Mouse (Mus musculus) leukemia stem cell, adult 10-12 weeks (primary cell): ENCODE results near the gene Olfr1193. TPM values are rescaled to one million over a fixed set of nuclear protein-coding genes. Genes with fewer than 3 reads are reported as not detected.

Source experiments
- polyA plus RNA-seq: library from polyadenylated mRNA; stranded (reverse); fragments of >175 nt; gene quantifications from 2 replicates; pipeline ENCODE4 v1.2.3, GENCODE M21; 2012; ENCODE audit warnings: low replicate concordance

The Olfr1193 gene
- polyA plus RNA-seq = not detected in 2 replicates

DNA sequence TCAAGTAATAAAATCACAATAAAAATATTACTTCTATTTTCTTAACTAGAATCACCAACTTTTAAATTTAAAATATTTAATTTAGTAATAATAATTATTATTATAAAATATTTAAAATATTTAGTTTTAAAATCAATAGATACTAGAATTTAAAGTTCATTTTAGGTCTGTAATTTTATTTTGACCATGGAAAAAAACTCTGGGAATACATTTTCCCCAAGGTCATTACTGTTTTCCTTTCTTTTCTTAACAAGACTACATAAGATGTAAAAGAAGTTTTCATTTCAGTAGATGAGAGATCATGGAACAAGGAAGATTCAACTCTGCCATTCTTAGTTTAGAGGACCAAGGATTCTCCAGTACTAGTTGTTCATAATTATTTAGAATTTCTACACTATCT is at the start of gene Olfr1193:
Gene Olfr1193, plus strand, starts transcription at position 301 of the 400 bp plus-strand sequence.

DNA sequence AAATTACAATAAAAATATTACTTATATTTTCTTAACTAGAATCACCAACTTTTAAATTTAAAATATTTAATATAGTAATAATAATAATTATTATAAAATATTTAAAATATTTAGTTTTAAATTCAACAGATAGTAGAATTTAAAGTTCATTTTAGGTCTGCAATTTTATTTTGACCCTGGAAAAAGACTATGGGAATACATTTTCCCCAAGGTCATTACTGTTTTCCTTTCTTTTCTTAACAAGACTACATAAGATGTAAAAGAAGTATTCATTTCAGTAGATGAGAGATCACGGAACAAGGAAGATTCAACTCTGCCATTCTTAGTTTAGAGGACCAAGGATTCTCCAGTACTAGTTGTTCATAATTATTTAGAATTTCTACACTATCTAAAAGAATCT is 35.2 kb upstream of the Olfr1193 start, which contains the start of gene Olfr1191-ps1:
Gene Olfr1191-ps1, plus strand, starts transcription at position 301 of the 400 bp plus-strand sequence.

DNA sequence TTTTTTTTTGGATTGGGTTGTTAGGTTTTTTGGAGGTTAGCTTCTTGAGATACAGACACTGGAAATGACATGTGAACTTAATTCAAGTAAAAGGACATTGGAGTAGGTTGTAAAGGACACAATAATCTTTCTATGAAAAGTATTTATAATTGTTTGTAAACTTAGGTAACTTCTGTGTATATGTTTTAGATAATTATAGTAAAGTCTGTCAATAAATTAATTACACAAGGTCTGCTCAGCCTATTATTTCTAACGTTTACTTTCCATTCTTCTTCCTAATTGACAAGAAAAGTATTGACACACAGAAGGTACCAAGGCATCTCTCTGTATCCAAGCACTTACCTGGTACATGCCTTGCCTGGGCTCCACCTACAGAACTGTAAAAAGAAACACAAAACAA is 27.2 kb upstream of the Olfr1193 start, which contains the start of gene Olfr1192-ps1:
Gene Olfr1192-ps1, plus strand, starts transcription at position 301 of the 400 bp plus-strand sequence.

DNA sequence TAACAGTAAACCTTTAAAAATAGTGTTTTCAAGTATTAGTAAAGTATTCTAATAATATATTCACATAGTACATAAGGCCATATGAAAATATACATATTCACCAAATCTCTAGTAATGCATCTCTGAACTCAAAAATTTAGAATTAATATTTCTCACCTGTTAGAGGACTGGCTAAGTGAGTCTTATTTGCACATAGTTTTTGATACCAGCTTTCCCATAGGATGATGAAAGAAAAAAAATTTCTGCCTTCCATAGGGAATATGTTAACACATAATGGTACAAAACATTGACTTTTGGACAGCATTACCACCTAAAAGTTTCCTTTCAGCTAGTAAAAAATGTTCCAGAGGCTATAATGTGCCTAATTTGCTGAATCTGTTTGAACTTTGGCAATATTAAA is 13.7 kb downstream of the Olfr1193 start, which contains the start of gene Olfr1195:
Gene Olfr1195, minus strand, starts transcription at position 101 of the 400 bp plus-strand sequence.

DNA sequence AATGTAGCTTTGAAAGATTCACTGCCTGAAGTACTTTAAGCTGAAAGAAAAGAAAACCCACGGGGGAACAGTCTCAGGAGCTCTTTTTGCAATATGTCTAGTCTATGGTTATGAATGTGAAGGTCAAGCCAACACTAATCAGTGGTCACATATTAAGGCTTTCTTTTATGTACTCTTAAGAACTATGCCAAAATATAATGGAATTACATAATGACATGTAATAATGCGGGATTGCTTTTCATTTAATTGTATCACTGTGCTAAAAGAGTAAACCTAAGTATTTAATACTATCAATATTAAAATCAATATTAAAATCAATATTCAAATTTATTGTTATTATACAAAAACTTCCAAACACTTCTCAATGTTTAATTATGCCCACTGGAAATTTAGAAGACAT is 29.1 kb downstream of the Olfr1193 start, which contains the start of gene Olfr1196:
Gene Olfr1196, minus strand, starts transcription at position 101 of the 400 bp plus-strand sequence.

Other genes with a start within 250 kb of the Olfr1193 start
- not detected in 2 replicates for gene Olfr1181, start 249.5 kb upstream of the Olfr1193 start, polyA plus RNA-seq
- not detected in 2 replicates for gene Gm13757, start 226.5 kb upstream of the Olfr1193 start, polyA plus RNA-seq
- gene Olfr1183, start 220.8 kb upstream of the Olfr1193 start, polyA plus RNA-seq = not detected in 2 replicates
- not detected in 2 replicates for gene Olfr1184, start 192.0 kb upstream of the Olfr1193 start, polyA plus RNA-seq
- not detected in 2 replicates for gene Olfr1185-ps1, start 182.3 kb upstream of the Olfr1193 start, polyA plus RNA-seq
- not detected in 2 replicates for gene Olfr1186, start 157.1 kb upstream of the Olfr1193 start, polyA plus RNA-seq
- gene Olfr1188, start 118.7 kb upstream of the Olfr1193 start, polyA plus RNA-seq = not detected in 2 replicates
- not detected in 2 replicates for gene Olfr1189, start 89.2 kb upstream of the Olfr1193 start, polyA plus RNA-seq
- gene Olfr1191-ps1, start 35.1 kb upstream of the Olfr1193 start, polyA plus RNA-seq = not detected in 2 replicates
- gene Olfr1192-ps1, start 27.1 kb upstream of the Olfr1193 start, polyA plus RNA-seq = 0.02 TPM in 1 of 2 replicates, not detected in the other
- gene Olfr1195, start 13.6 kb downstream of the Olfr1193 start, polyA plus RNA-seq = not detected in 2 replicates
- gene Olfr1196, start 29.0 kb downstream of the Olfr1193 start, polyA plus RNA-seq = not detected in 2 replicates
- gene Olfr1197, start 56.7 kb downstream of the Olfr1193 start, polyA plus RNA-seq = not detected in 2 replicates
- not detected in 2 replicates for gene Olfr1198, start 75.7 kb downstream of the Olfr1193 start, polyA plus RNA-seq
- not detected in 2 replicates for gene Olfr1199, start 84.8 kb downstream of the Olfr1193 start, polyA plus RNA-seq
- gene Olfr1200, start 94.9 kb downstream of the Olfr1193 start, polyA plus RNA-seq = not detected in 2 replicates
- not detected in 2 replicates for gene Olfr1201, start 117.4 kb downstream of the Olfr1193 start, polyA plus RNA-seq
- not detected in 2 replicates for gene Olfr1202, start 138.9 kb downstream of the Olfr1193 start, polyA plus RNA-seq
- not detected in 2 replicates for gene Olfr1205, start 154.1 kb downstream of the Olfr1193 start, polyA plus RNA-seq
- not detected in 2 replicates for gene Olfr1204, start 173.7 kb downstream of the Olfr1193 start, polyA plus RNA-seq
- gene Olfr1206, start 187.6 kb downstream of the Olfr1193 start, polyA plus RNA-seq = not detected in 2 replicates
- gene Olfr1208, start 226.7 kb downstream of the Olfr1193 start, polyA plus RNA-seq = not detected in 2 replicates
- not detected in 2 replicates for gene Olfr1209, start 239.5 kb downstream of the Olfr1193 start, polyA plus RNA-seq